In the genomic region with DNA sequence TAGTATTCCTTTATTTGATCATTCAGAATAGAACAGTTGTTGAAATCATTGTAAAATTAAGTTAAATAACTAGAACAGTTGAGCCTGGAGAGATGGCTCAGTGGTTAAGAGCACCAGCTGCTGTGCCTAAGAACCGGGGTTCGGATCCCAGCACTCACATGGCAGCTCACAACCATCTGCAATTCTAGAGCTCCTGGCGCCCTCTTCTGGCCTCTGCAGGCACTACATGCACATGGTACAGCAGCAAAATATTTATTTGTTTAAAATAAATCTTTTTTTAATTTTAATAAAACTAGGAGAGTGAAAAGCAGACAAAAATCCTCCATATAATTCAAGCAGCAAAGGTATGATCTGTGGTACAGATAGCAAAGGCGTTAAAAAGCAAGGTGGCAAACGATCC, we compare ENCODE assay signal across 20 mouse cellular contexts.
A peak's percentile ranks its signal among the peaks of the same experiment; 100 is the strongest.
DNase-seq lines count a peak whose midpoint lies in the region; ATAC-seq and TF ChIP-seq lines count a peak whose summit lies in the region.
"Had no signal": no experiment of that assay in that cellular context is flagged by ENCODE, and none has a peak within 500 bp of the region (broad histone marks: within the 10 kb centered on the region; RNA-seq: fewer than 3 reads in every experiment).

No protein-coding gene starts in this region.

- peak; percentile 48 for TF ChIP-seq CTCF in liver, postnatal 0 days (IDR thresholded peaks at IDR 0.05; ENCODE audit: low read depth)
- peak; percentile 29 to 53 (median 32); a peak in 5 of 6 replicates for TF ChIP-seq CTCF in MEL (IDR thresholded peaks at IDR 0.05 in 2 of 3, conservative IDR thresholded peaks at IDR 0.05 in 1 of 3; ENCODE audit: control insufficient read depth in 1 of 3, insufficient read depth in 1 of 3, low read depth in 2 of 3, low read length in 3 of 3, poor library complexity in 1 of 3, severe bottlenecking in 1 of 3)
- TF ChIP-seq CTCF in olfactory bulb, adult 2 months (IDR thresholded peaks at IDR 0.05; ENCODE audit: insufficient read depth, low read depth, low read length): peak; percentile 21; the same call in 1 of the 2 replicates
- TF ChIP-seq CTCF in cerebellum, adult 2 months (IDR thresholded peaks at IDR 0.05; ENCODE audit: borderline replicate concordance, insufficient read depth, low read depth, low read length): no peak

- no peaks in the 10 kb centered on the region for H3K27me3 ChIP-seq in liver, postnatal 0 days (ENCODE audit: insufficient read depth, low read length)
- no peaks in the 10 kb centered on the region for H3K27me3 ChIP-seq in liver, embryonic 12.5 days (replicated peaks)
- no peaks in the 10 kb centered on the region for H3K27me3 ChIP-seq in MEL (ENCODE audit: control insufficient read depth in 1 of 2, insufficient read depth in 2 of 2, low read length in 2 of 2)
- no peaks in the 10 kb centered on the region for H3K27me3 ChIP-seq in cerebellum, adult 2 months (ENCODE audit: control insufficient read depth, insufficient read depth, low read length)
- H3K27me3 ChIP-seq: forebrain, embryonic 15.5 days; limb, embryonic 12.5 days; lung, embryonic 15.5 days; megakaryocyte, embryonic 14.5 days; neural tube, embryonic 13.5 days had no signal

- no peak overlapping the region for H3K9ac ChIP-seq in liver, postnatal 0 days (replicated peaks)
- no peak overlapping the region for H3K9ac ChIP-seq in liver, embryonic 12.5 days
- no peak overlapping the region for H3K9ac ChIP-seq in MEL (ENCODE audit: control insufficient read depth, low read depth, low read length, poor library complexity, severe bottlenecking)
- H3K9ac ChIP-seq: forebrain, embryonic 15.5 days; limb, embryonic 12.5 days; lung, embryonic 15.5 days; neural tube, embryonic 13.5 days had no signal

- no peak for TF ChIP-seq EP300 in liver, postnatal 0 days (IDR thresholded peaks at IDR 0.05; ENCODE audit: low read depth)
- TF ChIP-seq EP300 in MEL (IDR thresholded peaks at IDR 0.05; ENCODE audit: low read depth in 1 of 2, low read length in 2 of 2): no peak

- 72% methylated on average over 5 of the region's 5 CpGs for WGBS in liver, postnatal 0 days (ENCODE audit: insufficient replicate concordance)
- 64% methylated on average over 5 of the region's 5 CpGs for WGBS in liver, embryonic 12.5 days (ENCODE audit: insufficient replicate concordance)
- WGBS in olfactory bulb, adult 2 months: 88% methylated on average over 5 of the region's 5 CpGs
- 88% methylated on average over 5 of the region's 5 CpGs for WGBS in cerebellum, adult 2 months

- H3K36me3 ChIP-seq in liver, postnatal 0 days (replicated peaks; ENCODE audit: insufficient read depth, low read length): no peaks in the 10 kb centered on the region
- H3K36me3 ChIP-seq in liver, embryonic 12.5 days: no peaks in the 10 kb centered on the region
- H3K36me3 ChIP-seq in MEL (ENCODE audit: control insufficient read depth in 1 of 2, insufficient read depth in 2 of 2, low read length in 2 of 2): no peaks in the 10 kb centered on the region
- H3K36me3 ChIP-seq: forebrain, embryonic 15.5 days; heart, embryonic 10.5 days; limb, embryonic 12.5 days; lung, embryonic 15.5 days; neural tube, embryonic 13.5 days had no signal

- H3K4me1 ChIP-seq in liver, postnatal 0 days (ENCODE audit: insufficient read depth): no peaks in the 10 kb centered on the region
- no peaks in the 10 kb centered on the region for H3K4me1 ChIP-seq in liver, embryonic 12.5 days
- H3K4me1 ChIP-seq in MEL (ENCODE audit: control insufficient read depth in 1 of 2, insufficient read depth in 2 of 2, low read length in 2 of 2): no peaks in the 10 kb centered on the region
- no peaks in the 10 kb centered on the region for H3K4me1 ChIP-seq in olfactory bulb, adult 2 months (ENCODE audit: control insufficient read depth, insufficient read depth, low read length)
- peaks cover 2% of the 10 kb centered on the region; the same call in 1 of the 2 replicates for H3K4me1 ChIP-seq in cerebellum, adult 2 months (ENCODE audit: control insufficient read depth, insufficient read depth, low read length)
- H3K4me1 ChIP-seq: forebrain, embryonic 15.5 days; heart, embryonic 10.5 days; limb, embryonic 12.5 days; lung, embryonic 15.5 days; megakaryocyte, embryonic 14.5 days; neural tube, embryonic 13.5 days had no signal

- H3K79me2 ChIP-seq in MEL (ENCODE audit: control insufficient read depth, insufficient read depth, low read length, poor library complexity): no peaks in the 10 kb centered on the region

- H3K4me3 ChIP-seq in liver, postnatal 0 days (ENCODE audit: low read depth, low read length): no peak overlapping the region
- no peak overlapping the region for H3K4me3 ChIP-seq in liver, embryonic 12.5 days
- no peak overlapping the region for H3K4me3 ChIP-seq in MEL (ENCODE audit: control insufficient read depth in 1 of 2, insufficient read depth in 1 of 2, low read depth in 2 of 2, low read length in 2 of 2)
- no peak overlapping the region for H3K4me3 ChIP-seq in olfactory bulb, adult 2 months (ENCODE audit: insufficient read depth, low read depth, low read length)
- H3K4me3 ChIP-seq in cerebellum, adult 2 months (replicated peaks; ENCODE audit: insufficient read depth, low read depth, low read length): no peak overlapping the region
- H3K4me3 ChIP-seq: forebrain, embryonic 15.5 days; heart, embryonic 10.5 days; limb, embryonic 12.5 days; lung, embryonic 15.5 days; megakaryocyte, embryonic 14.5 days; neural tube, embryonic 13.5 days had no signal

- TF ChIP-seq RAD21 in MEL (IDR thresholded peaks at IDR 0.05; ENCODE audit: low read depth, low read length): peak; percentile 26

- ATAC-seq in liver, postnatal 0 days: no peak
- ATAC-seq in liver, embryonic 12.5 days: no peak
- no peak for ATAC-seq in cerebellum, adult (ENCODE audit: insufficient number of reproducible peaks, low FRiP score, low TSS enrichment)
- ATAC-seq: forebrain, embryonic 15.5 days; hindbrain, embryonic 16.5 days had no signal

- no peak for TF ChIP-seq POLR2A in MEL (IDR thresholded peaks at IDR 0.05; ENCODE audit: control insufficient read depth in 1 of 2, insufficient read depth in 1 of 2, low read depth in 1 of 2, low read length in 2 of 2, poor library complexity in 1 of 2)
- TF ChIP-seq POLR2A in olfactory bulb, adult 2 months (IDR thresholded peaks at IDR 0.05; ENCODE audit: insufficient read depth, low read depth, low read length): no peak
- no peak for TF ChIP-seq POLR2A in cerebellum, adult 2 months (IDR thresholded peaks at IDR 0.05; ENCODE audit: borderline replicate concordance, insufficient read depth, low read length)

- no peak overlapping the region for H3K4me2 ChIP-seq in liver, postnatal 0 days (ENCODE audit: low read depth, low read length)
- H3K4me2 ChIP-seq in liver, embryonic 12.5 days: no peak overlapping the region
- H3K4me2 ChIP-seq: forebrain, embryonic 15.5 days; limb, embryonic 12.5 days; lung, embryonic 15.5 days; neural tube, embryonic 13.5 days had no signal

- no peaks in the 10 kb centered on the region for H3K9me3 ChIP-seq in liver, postnatal 0 days (ENCODE audit: low read length)
- H3K9me3 ChIP-seq in liver, embryonic 12.5 days (replicated peaks): no peaks in the 10 kb centered on the region
- no peaks in the 10 kb centered on the region for H3K9me3 ChIP-seq in MEL (replicated peaks; ENCODE audit: insufficient read depth, low read length)
- H3K9me3 ChIP-seq: forebrain, embryonic 15.5 days; heart, embryonic 10.5 days; limb, embryonic 12.5 days; lung, embryonic 15.5 days; neural tube, embryonic 13.5 days had no signal

- H3K27ac ChIP-seq in liver, postnatal 0 days (ENCODE audit: low read depth): no peak overlapping the region
- H3K27ac ChIP-seq in liver, embryonic 12.5 days: no peak overlapping the region
- no peak overlapping the region for H3K27ac ChIP-seq in MEL (ENCODE audit: control insufficient read depth, low read depth, low read length)
- no peak overlapping the region for H3K27ac ChIP-seq in olfactory bulb, adult 2 months (ENCODE audit: insufficient read depth, low read depth, low read length)
- H3K27ac ChIP-seq in cerebellum, adult 2 months (ENCODE audit: insufficient read depth, low read length): no peak overlapping the region
- H3K27ac ChIP-seq: heart, embryonic 10.5 days; limb, embryonic 12.5 days; lung, embryonic 15.5 days; neural tube, embryonic 13.5 days had no signal

- DNase-seq in gastrocnemius, postnatal 10 days: peak; percentile 6
- no peak for DNase-seq in gastrocnemius, postnatal 25 days
- no peak for DNase-seq in liver, postnatal 0 days
- no peak for DNase-seq in MEL (ENCODE audit: low read depth, low spot score)
- DNase-seq in cerebellum, adult 2 months: no peak
- DNase-seq: cerebellum, adult 18-20 months; embryo, embryonic 11 days; heart, postnatal 14 days; retina, postnatal 1 day; thymus, postnatal 36 days had no signal

TF ChIP-seq in MEL, 35 proteins besides CTCF, POLR2A, EP300 and RAD21:
- TF ChIP-seq SMC3 (IDR thresholded peaks at IDR 0.05; ENCODE audit: low read depth, low read length): no peak; the same call in 1 of the 2 replicates
- no peak for TF ChIP-seq TAL1 (IDR thresholded peaks at IDR 0.05; ENCODE audit: low read length)
- no peak for TF ChIP-seq MYB (IDR thresholded peaks at IDR 0.05; ENCODE audit: low read depth, low read length)
- TF ChIP-seq ZMIZ1 (IDR thresholded peaks at IDR 0.05; ENCODE audit: low read depth, low read length): no peak
- no peak for TF ChIP-seq MAX (IDR thresholded peaks at IDR 0.05; ENCODE audit: low read length)
- no peak for TF ChIP-seq CHD2 (IDR thresholded peaks at IDR 0.05; ENCODE audit: low read length)
- no peak for TF ChIP-seq UBTF (IDR thresholded peaks at IDR 0.05; ENCODE audit: borderline replicate concordance, insufficient read depth, low read depth, low read length)
- no peak for TF ChIP-seq GABPA (IDR thresholded peaks at IDR 0.05; ENCODE audit: low read depth, low read length)
- TF ChIP-seq BHLHE40 (IDR thresholded peaks at IDR 0.05; ENCODE audit: borderline replicate concordance, low read depth, low read length): no peak
- no peak for TF ChIP-seq KAT2A (conservative IDR thresholded peaks at IDR 0.05; ENCODE audit: low read depth, low read length)
- TF ChIP-seq JUND (IDR thresholded peaks at IDR 0.05; ENCODE audit: low read depth, low read length): no peak
- no peak for TF ChIP-seq NELFE (IDR thresholded peaks at IDR 0.05; ENCODE audit: low read depth, low read length)
